Mouse (Mus musculus) midbrain, embryonic 16.5 days (tissue): ENCODE measurements around the gene Mast3. TPM values are rescaled to one million over a fixed set of nuclear protein-coding genes. Genes with fewer than 3 reads are reported as not detected.
A peak's percentile ranks its signal among the peaks of the same experiment; 100 is the strongest.

Experiments used
- ATAC-seq: fragments of 200-750 bp; cut with Nextera tagmentation; 2 replicates; pipeline ENCODE4 v1.8.0; 2017; ENCODE audit warnings: moderate TSS enrichment
- H3K27ac ChIP-seq: fragments of 300-500 bp; sonication (generic); 2 replicates; pipeline ENCODE4 v1.5.1; 2014; ENCODE audit warnings: mild to moderate bottlenecking, low read length, mixed read lengths
- H3K27me3 ChIP-seq: fragments of 300-500 bp; sonication (generic); 2 replicates; pipeline ENCODE4 v1.6.1; 2014; ENCODE audit warnings: low read depth, low read length, mixed read lengths; ENCODE audit not compliant: control insufficient read depth, insufficient read depth
- H3K36me3 ChIP-seq: fragments of 300-500 bp; sonication (generic); 2 replicates; pipeline ENCODE4 v1.6.1; 2014; ENCODE audit warnings: mild to moderate bottlenecking, low read length, moderate library complexity, mixed read lengths; ENCODE audit not compliant: control insufficient read depth, insufficient read depth
- H3K4me1 ChIP-seq: fragments of 300-500 bp; sonication (generic); 2 replicates; pipeline ENCODE4 v1.6.1; 2014; ENCODE audit warnings: mild to moderate bottlenecking, low read length, mixed read lengths; ENCODE audit not compliant: control insufficient read depth, insufficient read depth
- H3K4me2 ChIP-seq: fragments of 300-500 bp; sonication (generic); 2 replicates; pipeline ENCODE4 v1.6.1; 2014; ENCODE audit warnings: mild to moderate bottlenecking, low read length, mixed read lengths
- H3K4me3 ChIP-seq: fragments of 300-500 bp; sonication (generic); 2 replicates; pipeline ENCODE4 v1.5.1; 2014; ENCODE audit warnings: low read depth, mild to moderate bottlenecking, low read length, moderate library complexity, mixed read lengths
- H3K9ac ChIP-seq: fragments of 300-500 bp; sonication (generic); 2 replicates; pipeline ENCODE4 v1.6.1; 2014; ENCODE audit warnings: low read depth, low read length, mixed read lengths
- H3K9me3 ChIP-seq: fragments of 300-500 bp; sonication (generic); replicated peaks from 2 replicates; pipeline ENCODE4 v1.6.1; 2014; ENCODE audit warnings: mild to moderate bottlenecking, low read length, mixed read lengths; ENCODE audit not compliant: control insufficient read depth, poor library complexity, severe bottlenecking
- WGBS: fragments of 180-500 bp; shearing (Covaris S2); extraction: QIAGEN DNeasy Blood & Tissue Kit; methylation state at CpG from one replicate; pipeline ENCODE4 v1.1.7; 2014; 5-methylcytosine and 5-hydroxymethylcytosine counted together
- polyA plus RNA-seq: library from polyadenylated mRNA; unstranded; fragments of >200 nt; fragmentation: Nextera tagmentation; extraction: Ambion mirVana; gene quantifications from 2 replicates; pipeline ENCODE4 v1.2.1, GENCODE M21; 2015

Mast3 gene
- polyA plus RNA-seq, 1 experiment from 2014 or later = 23.2 TPM

DNA sequence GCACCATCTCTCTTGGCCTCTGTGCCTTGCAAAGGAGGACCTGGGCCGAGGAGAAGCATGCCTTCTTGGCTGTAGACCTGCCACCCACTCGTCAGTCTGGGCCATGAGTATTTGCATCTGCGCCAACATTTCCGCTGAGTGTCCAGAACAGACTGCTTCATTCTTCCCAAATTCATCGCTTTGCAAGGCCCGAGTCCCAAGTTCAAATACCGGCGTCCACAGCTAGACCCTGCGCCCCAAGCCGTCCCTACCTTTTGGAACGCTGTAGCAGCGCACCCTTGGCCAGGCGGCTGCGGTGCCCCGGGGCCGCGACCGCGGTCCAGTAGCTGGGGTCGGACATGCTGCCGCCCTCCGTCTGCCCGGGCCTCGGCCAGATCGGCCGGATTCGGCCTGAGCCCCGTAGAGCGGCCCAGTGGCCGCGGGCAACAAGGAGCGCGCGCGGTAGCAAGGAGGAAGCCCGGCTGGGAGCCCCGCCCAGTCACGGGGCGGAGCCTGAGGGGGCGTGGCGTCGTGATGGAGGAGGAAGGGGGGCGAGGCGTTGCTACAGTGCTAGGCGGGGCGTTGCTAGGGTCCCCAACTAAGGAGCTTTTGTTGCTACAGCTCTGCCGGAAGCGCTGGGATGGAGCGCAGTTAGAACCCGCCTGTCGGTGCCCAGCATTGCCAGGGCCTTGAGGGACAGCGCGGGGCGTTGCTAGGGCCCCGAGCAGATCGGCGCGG, 12.7 kb downstream of the Mast3 start:
- H3K4me1 ChIP-seq = peaks cover 29% of the 10 kb centered on the region
- peak; percentile 88 for ATAC-seq

DNA sequence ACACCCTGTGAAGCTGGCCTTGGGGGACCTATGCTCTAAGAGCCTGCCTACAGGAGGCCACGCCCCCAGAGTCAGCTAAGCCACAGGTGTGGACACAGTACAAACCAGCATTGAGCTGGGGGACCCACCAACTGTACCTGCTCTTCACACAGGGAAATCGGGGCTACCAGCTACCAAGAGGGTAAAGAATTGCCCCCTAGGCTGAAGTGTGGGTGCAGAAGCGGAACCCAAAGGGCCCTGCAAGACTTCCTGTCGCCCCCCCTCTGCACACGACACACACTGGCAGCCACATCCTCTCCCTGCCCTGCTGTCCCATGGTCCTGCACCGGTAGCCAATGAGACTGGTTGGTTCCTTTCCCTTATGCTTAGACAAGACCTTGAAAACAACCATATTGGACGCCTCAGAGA, 13.6 kb downstream of the Mast3 start:
- ATAC-seq = no peak
- H3K4me1 ChIP-seq = peaks cover 26% of the 10 kb centered on the region
- 79% methylated on average over 7 of the region's 7 CpGs for WGBS
- H3K4me3 ChIP-seq = peak overlapping the region; percentile 64; the same call in 1 of the 2 replicates
- H3K36me3 ChIP-seq = peaks cover 7% of the 10 kb centered on the region
- no peaks in the 10 kb centered on the region for H3K27me3 ChIP-seq
- H3K9ac ChIP-seq = peak overlapping the region; percentile 89
- peak overlapping the region; percentile 71 for H3K4me2 ChIP-seq
- no peak overlapping the region for H3K27ac ChIP-seq
- no peaks in the 10 kb centered on the region for H3K9me3 ChIP-seq

More for the DNA sequence above, 12.7 kb downstream of the Mast3 start:
- peak overlapping the region; percentile 64 for H3K4me3 ChIP-seq
- no peaks in the 10 kb centered on the region for H3K9me3 ChIP-seq
- peaks cover 4% of the 10 kb centered on the region for H3K36me3 ChIP-seq
- WGBS = 5% methylated on average over 57 of the region's 58 CpGs
- H3K27me3 ChIP-seq = no peaks in the 10 kb centered on the region
- peak overlapping the region; percentile 90 for H3K27ac ChIP-seq
- H3K4me2 ChIP-seq = peak overlapping the region; percentile 71
- peak overlapping the region; percentile 89 for H3K9ac ChIP-seq

DNA sequence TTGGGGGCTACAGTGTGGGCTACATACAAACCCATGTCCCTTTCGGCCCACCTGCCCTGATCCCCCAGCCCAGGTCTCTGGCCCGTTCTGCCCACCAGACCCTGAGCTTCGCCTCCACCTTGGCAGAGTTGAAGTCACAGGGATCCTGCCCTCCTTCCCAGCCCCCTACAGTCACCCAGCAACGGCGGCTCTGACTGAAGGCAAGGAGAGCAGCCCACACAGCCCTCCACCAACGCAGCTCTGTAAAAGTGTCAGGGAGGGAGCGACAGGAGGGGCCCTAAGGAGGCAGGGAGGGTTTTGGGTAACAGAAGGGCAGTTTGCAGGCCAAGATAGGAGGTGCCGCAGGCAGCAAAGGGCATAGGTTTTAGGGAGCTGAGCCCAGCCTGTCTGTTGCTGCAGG, 14.0 kb downstream of the Mast3 start:
- Histone ChIP-seq H3K27me3 (no peaks in the 10 kb centered on the region), H3K9me3 (no peaks in the 10 kb centered on the region), H3K27ac (no peak overlapping the region), H3K4me1 (peaks cover 24% of the 10 kb centered on the region), H3K36me3 (peaks cover 12% of the 10 kb centered on the region), H3K9ac (peak overlapping the region; percentile 89), H3K4me3 (no peak overlapping the region), H3K4me2 (peak overlapping the region; percentile 71)
- ATAC-seq = no peak
- WGBS = 66% methylated on average over 8 of the region's 8 CpGs

DNA sequence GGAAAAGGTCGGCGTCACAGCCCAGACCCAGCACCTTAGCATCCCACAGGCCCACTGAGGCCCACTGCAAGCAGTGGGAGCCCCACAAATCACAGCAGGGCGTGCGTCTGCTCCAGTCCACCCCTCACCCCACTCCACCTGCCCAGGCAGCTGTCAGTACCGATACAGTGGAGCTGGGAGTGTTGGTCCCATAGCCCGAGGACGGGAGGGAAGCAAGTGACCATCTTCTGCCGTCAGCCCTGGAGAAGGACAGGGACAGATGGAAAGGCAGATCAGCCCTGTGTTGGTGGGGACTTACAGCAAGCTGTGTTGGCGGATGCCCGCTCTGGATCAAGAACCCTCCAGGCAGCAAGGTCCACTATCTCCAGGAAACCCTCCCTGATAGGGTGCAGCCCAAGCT, 15.8 kb downstream of the Mast3 start:
- H3K9ac ChIP-seq = no peak overlapping the region
- ATAC-seq = no peak
- H3K4me1 ChIP-seq = peaks cover 24% of the 10 kb centered on the region
- no peaks in the 10 kb centered on the region for H3K9me3 ChIP-seq
- no peak overlapping the region for H3K27ac ChIP-seq
- H3K27me3 ChIP-seq = no peaks in the 10 kb centered on the region
- H3K36me3 ChIP-seq = peaks cover 21% of the 10 kb centered on the region
- no peak overlapping the region for H3K4me3 ChIP-seq
- no peak overlapping the region for H3K4me2 ChIP-seq
- WGBS = 85% methylated on average over 10 of the region's 10 CpGs

DNA sequence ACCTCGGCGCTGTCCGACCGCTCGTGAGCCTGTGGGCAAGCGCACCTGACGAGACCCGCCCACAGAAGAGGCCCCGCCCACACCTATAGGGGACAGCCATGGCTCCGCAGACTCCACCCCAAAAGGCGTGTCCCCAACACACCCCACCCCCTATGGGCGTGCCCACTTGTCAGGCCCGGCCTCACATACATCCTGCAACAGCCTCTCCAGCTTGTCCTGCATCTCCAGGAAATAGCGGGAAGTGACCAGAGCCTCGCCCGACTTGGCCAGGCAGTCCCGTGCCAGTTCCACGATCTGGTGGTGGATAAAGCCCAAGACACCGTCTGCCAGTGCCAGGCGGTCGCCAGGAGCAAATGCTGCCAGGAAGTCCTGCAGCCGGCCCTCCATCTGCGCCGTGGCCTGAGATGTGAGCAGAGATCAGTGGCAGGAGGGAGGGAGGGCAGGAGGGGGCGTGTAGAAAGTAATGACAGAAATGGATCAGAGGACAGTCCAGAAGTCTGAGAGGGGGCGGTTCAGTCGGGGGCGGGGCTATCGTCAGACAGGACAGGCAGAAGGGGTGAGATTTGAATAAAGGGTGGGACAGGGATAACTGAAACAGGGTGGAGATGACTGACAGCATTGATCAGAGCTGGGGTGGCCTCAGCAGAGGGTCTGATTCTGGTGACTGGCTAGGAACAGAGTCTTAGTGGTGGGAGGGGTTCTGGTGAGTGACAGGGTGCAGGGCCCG, 16.8 kb downstream of the Mast3 start:
- Histone ChIP-seq H3K27me3 (no peaks in the 10 kb centered on the region), H3K36me3 (peaks cover 30% of the 10 kb centered on the region), H3K4me2 (no peak overlapping the region), H3K27ac (no peak overlapping the region), H3K4me3 (no peak overlapping the region; the same call in 1 of the 2 replicates), H3K4me1 (peaks cover 17% of the 10 kb centered on the region), H3K9me3 (no peaks in the 10 kb centered on the region), H3K9ac (peak overlapping the region; percentile 6; the same call in 1 of the 2 replicates)
- no peak for ATAC-seq
- WGBS = 20% methylated on average over 30 of the region's 30 CpGs

DNA sequence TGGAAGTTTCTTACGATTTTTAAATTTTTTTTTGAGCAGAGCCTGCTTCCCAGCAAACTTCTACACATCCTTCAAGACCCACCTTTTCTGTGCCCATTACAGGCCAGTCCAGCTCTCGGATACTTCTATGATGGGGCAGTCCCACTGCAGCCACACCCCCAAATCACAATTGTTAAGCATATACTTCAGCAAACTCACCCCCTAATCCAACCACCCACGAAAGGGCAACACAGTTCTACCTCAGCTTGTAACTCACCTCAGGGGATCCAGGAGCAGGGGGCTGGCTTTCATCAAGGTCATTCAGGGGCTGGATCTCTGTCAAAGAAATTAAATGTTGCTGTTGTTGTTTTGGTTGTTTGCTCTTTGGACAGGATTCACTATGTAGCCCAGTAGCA, 17.8 kb downstream of the Mast3 start:
- no peak overlapping the region for H3K4me2 ChIP-seq
- H3K27ac ChIP-seq = no peak overlapping the region
- no peaks in the 10 kb centered on the region for H3K27me3 ChIP-seq
- peaks cover 13% of the 10 kb centered on the region for H3K4me1 ChIP-seq
- H3K9ac ChIP-seq = no peak overlapping the region
- WGBS = 93% methylated on average over 3 of the region's 3 CpGs
- no peak overlapping the region for H3K4me3 ChIP-seq
- no peaks in the 10 kb centered on the region for H3K9me3 ChIP-seq
- no peak for ATAC-seq
- H3K36me3 ChIP-seq = peaks cover 31% of the 10 kb centered on the region

DNA sequence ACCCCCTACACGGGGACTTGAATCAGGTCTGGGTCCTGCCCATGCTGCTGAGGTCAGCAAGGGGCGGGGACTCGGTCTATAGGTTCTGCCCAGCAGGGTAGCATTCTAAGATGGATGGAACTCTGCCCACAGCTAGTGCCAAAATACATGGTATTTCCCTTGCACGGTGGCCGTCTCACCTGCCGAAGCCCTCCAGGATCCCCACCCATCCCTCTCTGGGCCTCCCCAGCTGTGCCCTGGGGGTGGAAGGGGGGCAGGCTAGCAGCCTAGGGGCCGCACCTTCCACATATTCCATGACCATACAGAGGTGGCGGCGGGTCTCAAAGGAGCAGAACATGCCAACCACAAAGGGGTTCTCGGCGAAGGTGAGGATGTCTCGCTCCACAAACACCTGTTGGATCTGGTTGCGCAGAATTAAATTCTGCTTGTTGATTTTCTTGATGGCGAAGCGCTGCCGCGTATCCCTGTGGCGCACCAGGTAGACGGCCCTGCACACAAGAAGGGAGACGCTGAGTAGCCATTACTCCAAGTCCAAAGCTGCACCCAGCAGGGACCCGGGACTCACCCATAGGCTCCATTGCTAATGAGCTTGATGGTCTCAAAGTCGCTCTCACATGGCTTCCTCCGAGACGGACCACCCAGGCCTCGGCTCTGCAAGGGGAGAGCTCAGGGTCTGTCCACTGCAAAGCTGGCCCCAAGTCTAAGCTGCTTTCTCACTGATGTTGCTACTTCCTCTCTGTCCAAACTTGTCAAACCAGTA, 18.4 kb downstream of the Mast3 start:
- Histone ChIP-seq H3K4me3 (no peak overlapping the region), H3K4me2 (no peak overlapping the region), H3K36me3 (peaks cover 33% of the 10 kb centered on the region), H3K27me3 (no peaks in the 10 kb centered on the region), H3K4me1 (peaks cover 8% of the 10 kb centered on the region), H3K27ac (no peak overlapping the region), H3K9ac (no peak overlapping the region), H3K9me3 (no peaks in the 10 kb centered on the region)
- WGBS = 89% methylated on average over 25 of the region's 25 CpGs
- ATAC-seq = no peak

DNA sequence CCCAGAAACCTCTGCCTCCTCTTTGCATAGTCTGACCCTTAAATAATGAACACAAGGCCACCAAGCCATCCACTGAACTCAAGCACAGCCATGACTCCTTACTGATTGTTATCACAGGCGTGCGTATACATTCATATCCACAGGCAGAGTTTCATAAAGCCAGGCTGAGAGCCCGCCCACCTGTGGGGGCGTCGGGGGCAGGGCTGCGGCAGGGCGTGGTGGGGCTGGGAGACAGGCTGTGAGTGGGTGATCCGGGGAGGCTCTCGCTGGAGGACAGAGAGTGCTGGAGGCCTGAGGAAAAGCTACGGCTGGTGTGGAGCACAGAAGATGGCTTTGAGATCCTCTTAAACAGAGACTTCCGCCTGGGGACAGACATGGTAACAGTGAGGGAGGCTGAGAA, 24.8 kb downstream of the Mast3 start:
- Histone ChIP-seq H3K27me3 (no peaks in the 10 kb centered on the region), H3K4me1 (peaks cover 15% of the 10 kb centered on the region), H3K27ac (no peak overlapping the region), H3K4me2 (no peak overlapping the region), H3K36me3 (peaks cover 42% of the 10 kb centered on the region), H3K9ac (no peak overlapping the region), H3K9me3 (no peaks in the 10 kb centered on the region), H3K4me3 (no peak overlapping the region)
- 85% methylated on average over 11 of the region's 11 CpGs for WGBS
- ATAC-seq = no peak
